ENCODE assay signal across 10 mouse cellular contexts in the genomic region with DNA sequence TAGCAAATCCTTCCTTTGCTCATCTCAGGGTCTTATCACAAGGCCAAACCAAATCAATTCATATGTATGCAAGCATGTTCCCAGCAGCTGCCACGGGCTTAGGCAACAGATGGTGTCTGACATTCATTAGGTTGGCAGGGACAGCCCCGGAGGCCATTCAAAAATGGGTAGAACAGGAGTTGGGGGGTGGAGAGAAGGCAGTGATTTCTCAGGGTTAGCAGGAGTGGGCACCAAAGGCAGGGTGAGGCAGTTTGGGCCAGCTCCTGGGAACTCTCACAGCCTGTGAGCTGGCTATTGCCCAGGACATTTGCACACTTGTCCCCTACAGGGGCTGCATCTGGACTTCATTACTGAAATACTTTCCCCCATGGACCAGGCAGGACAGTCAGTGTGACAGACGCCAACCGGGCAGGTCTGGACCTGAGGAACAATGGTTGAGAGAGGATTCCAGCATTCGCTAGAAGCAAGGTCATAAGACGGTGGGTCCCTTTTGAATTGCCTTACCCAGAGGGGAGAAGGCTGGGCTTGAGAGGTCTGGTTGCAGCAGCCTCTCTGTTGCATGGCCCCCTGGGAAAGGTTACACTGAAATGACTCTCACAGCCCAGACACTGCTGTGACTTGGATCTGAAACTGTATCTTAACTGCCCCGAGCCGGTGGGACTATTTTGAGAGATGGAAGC. TPM values are rescaled to one million over a fixed set of nuclear protein-coding genes. Genes with fewer than 3 reads are reported as not detected.
DNase-seq lines count a peak whose midpoint lies in the region; ATAC-seq and TF ChIP-seq lines count a peak whose summit lies in the region.
"Had no signal": no experiment of that assay in that cellular context is flagged by ENCODE, and none has a peak within 500 bp of the region (broad histone marks: within the 10 kb centered on the region; RNA-seq: fewer than 3 reads in every experiment).

No protein-coding gene starts in this region.

- DNase-seq in heart, embryonic 10.5 days (ENCODE audit: low spot score) = no peak
- no peak for DNase-seq in heart, adult 2 months
- DNase-seq in cerebellum, adult 9-10 months = peak; percentile 79
- peak; percentile 24 for DNase-seq in forelimb bud, embryonic 11.5 days (ENCODE audit: low read depth, low spot score)
- no peak for DNase-seq in thymus, adult 18-20 months
- DNase-seq in ovary, postnatal 10 days (ENCODE audit: low spot score) = no peak

- H3K27ac ChIP-seq in heart, embryonic 10.5 days = peak overlapping the region; percentile 65
- no peak overlapping the region for H3K27ac ChIP-seq in heart, adult 2 months
- peak overlapping the region; percentile 58 for H3K27ac ChIP-seq in midbrain, embryonic 15.5 days
- H3K27ac ChIP-seq in intestine, embryonic 16.5 days (ENCODE audit: low read length) = no peak overlapping the region
- H3K27ac ChIP-seq: heart, embryonic 15.5 days had no signal

- TF ChIP-seq POLR2A in heart, adult 2 months (IDR thresholded peaks at IDR 0.05; ENCODE audit: insufficient read depth, low read depth, low read length) = no peak

- H3K27me3 ChIP-seq in heart, embryonic 10.5 days (ENCODE audit: insufficient read depth, poor library complexity, severe bottlenecking) = no peaks in the 10 kb centered on the region
- no peaks in the 10 kb centered on the region for H3K27me3 ChIP-seq in heart, adult 2 months (ENCODE audit: control insufficient read depth, insufficient read depth, low read length)
- no peaks in the 10 kb centered on the region for H3K27me3 ChIP-seq in midbrain, embryonic 15.5 days (replicated peaks)
- no peaks in the 10 kb centered on the region for H3K27me3 ChIP-seq in intestine, embryonic 16.5 days (replicated peaks; ENCODE audit: control insufficient read depth, insufficient read depth, low read length)
- H3K27me3 ChIP-seq: heart, embryonic 15.5 days had no signal

- no peaks in the 10 kb centered on the region for H3K79me2 ChIP-seq in heart, adult 2 months (replicated peaks; ENCODE audit: control insufficient read depth, insufficient read depth, low read length)

- intact Hi-C loops in heart, adult 2 months (cut with DNase I) = no loop called here

- H3K4me1 ChIP-seq in heart, embryonic 10.5 days = peaks cover 9% of the 10 kb centered on the region
- no peaks in the 10 kb centered on the region; the same call in 1 of the 2 replicates for H3K4me1 ChIP-seq in heart, adult 2 months (ENCODE audit: control insufficient read depth, insufficient read depth, low read length)
- H3K4me1 ChIP-seq in midbrain, embryonic 15.5 days = peaks cover 16% of the 10 kb centered on the region
- no peaks in the 10 kb centered on the region; the same call in 1 of the 2 replicates for H3K4me1 ChIP-seq in intestine, embryonic 16.5 days (ENCODE audit: control insufficient read depth, insufficient read depth, low read length)

- no peak overlapping the region for H3K4me3 ChIP-seq in heart, embryonic 10.5 days
- H3K4me3 ChIP-seq in heart, adult 2 months = no peak overlapping the region
- H3K4me3 ChIP-seq in midbrain, embryonic 15.5 days = no peak overlapping the region
- no peak overlapping the region for H3K4me3 ChIP-seq in intestine, embryonic 16.5 days (ENCODE audit: low read length)
- H3K4me3 ChIP-seq: heart, embryonic 15.5 days had no signal

- no peaks in the 10 kb centered on the region for H3K9me3 ChIP-seq in heart, embryonic 10.5 days
- no peaks in the 10 kb centered on the region for H3K9me3 ChIP-seq in midbrain, embryonic 15.5 days
- H3K9me3 ChIP-seq in intestine, embryonic 16.5 days (ENCODE audit: control insufficient read depth, low read length) = no peaks in the 10 kb centered on the region
- H3K9me3 ChIP-seq: heart, embryonic 15.5 days had no signal

- TF ChIP-seq CTCF in heart, adult 2 months (IDR thresholded peaks at IDR 0.05) = no peak

- H3K4me2 ChIP-seq in midbrain, embryonic 15.5 days = no peak overlapping the region
- H3K4me2 ChIP-seq in intestine, embryonic 16.5 days (ENCODE audit: low read depth, low read length) = no peak overlapping the region
- H3K4me2 ChIP-seq: heart, embryonic 15.5 days; liver, embryonic 11.5 days had no signal

- H3K36me3 ChIP-seq in heart, embryonic 10.5 days = no peaks in the 10 kb centered on the region
- H3K36me3 ChIP-seq in heart, adult 2 months (ENCODE audit: control insufficient read depth, insufficient read depth, low read length) = no peaks in the 10 kb centered on the region
- no peaks in the 10 kb centered on the region for H3K36me3 ChIP-seq in midbrain, embryonic 15.5 days (replicated peaks)
- no peaks in the 10 kb centered on the region for H3K36me3 ChIP-seq in intestine, embryonic 16.5 days (ENCODE audit: control insufficient read depth, insufficient read depth, low read length)
- H3K36me3 ChIP-seq: heart, embryonic 15.5 days had no signal

- no peak for TF ChIP-seq EP300 in heart, adult 2 months (IDR thresholded peaks at IDR 0.05; ENCODE audit: insufficient read depth, low read depth, low read length)

- WGBS in heart, embryonic 10.5 days = 59% methylated on average over 8 of the region's 8 CpGs
- WGBS in heart, adult 2 months = 52% methylated on average over 8 of the region's 8 CpGs
- 26% methylated on average over 8 of the region's 8 CpGs for WGBS in midbrain, embryonic 15.5 days
- 72% methylated on average over 8 of the region's 8 CpGs for WGBS in intestine, embryonic 16.5 days

- ATAC-seq in midbrain, embryonic 15.5 days (replicated peaks) = peak; percentile 83
- no peak for ATAC-seq in intestine, embryonic 16.5 days

- no peak overlapping the region for H3K9ac ChIP-seq in heart, adult 2 months (ENCODE audit: low read depth, low read length)
- H3K9ac ChIP-seq in midbrain, embryonic 15.5 days = no peak overlapping the region
- no peak overlapping the region for H3K9ac ChIP-seq in intestine, embryonic 16.5 days (ENCODE audit: low read depth, low read length)
- H3K9ac ChIP-seq: heart, embryonic 15.5 days had no signal

RNA-seq across cellular contexts. Expression of gene Tmem177, which starts 10.3 kb away (rescaled TPM):
- polyA plus RNA-seq in heart, embryonic 10.5 days (2016; fragmentation: Nextera tagmentation; extraction: Ambion mirVana) = 7.5 and 8.7 TPM in 2 replicates
- total RNA-seq in heart, adult 2 months (2021) = 10 to 100 TPM in 1 of 2 experiments, 1 to 10 TPM in 1; 9.8 to 10.6 TPM
- polyA plus RNA-seq in heart, adult 2 months (2012; rRNA removed) = 7.5 and 13.3 TPM in 2 replicates
- polyA plus RNA-seq in midbrain, embryonic 15.5 days (2015; fragmentation: Nextera tagmentation; extraction: Ambion mirVana) = 7.5 and 7.8 TPM in 2 replicates
- 7.4 and 7.9 TPM in 2 replicates for polyA plus RNA-seq in intestine, embryonic 16.5 days (2015; fragmentation: Nextera tagmentation; extraction: Ambion mirVana)

Comparison
In these comparisons a context has a peak if more than half of its experiments do, and no peak if none do; other contexts are left out.
1. H3K27ac ChIP-seq: peak in heart, embryonic 10.5 days (single experiment) and midbrain, embryonic 15.5 days (single experiment); none in heart, adult 2 months (single experiment) and intestine, embryonic 16.5 days (single experiment).
2. DNase-seq: peak in cerebellum, adult 9-10 months (single experiment) and forelimb bud, embryonic 11.5 days (single experiment); none in heart, embryonic 10.5 days (single experiment), heart, adult 2 months (0 of 2), thymus, adult 18-20 months (0 of 2) and ovary, postnatal 10 days (single experiment).